Mouse (Mus musculus) C2C12 (cell line): ENCODE data around the gene Hvcn1.

Source experiments
- CTCF ChIP-seq: IDR thresholded peaks from one replicate; pipeline ENCODE4 v1.5.1; 2011; ENCODE audit not compliant: control insufficient read depth, insufficient read depth, insufficient read length
- MAX ChIP-seq: IDR thresholded peaks from one replicate; pipeline ENCODE4 v1.6.1; 2011; ENCODE audit warnings: mild to moderate bottlenecking, control low read depth
- MYOD1 ChIP-seq: IDR thresholded peaks from one replicate; pipeline ENCODE4 v1.6.1; 2011; ENCODE audit warnings: low read depth; ENCODE audit not compliant: control insufficient read depth, insufficient read length

- TF ChIP-seq CTCF (no peak), MYOD1 (no peak), MAX (no peak)
Measured at GRCm38 (mm10) chr5:122258027-122258741, 51.6 kb downstream of the Hvcn1 start.
